ENCODE assay signal across 8 mouse cellular contexts in genomic region chr1:121430938-121431928, GRCm38 (mm10). TPM values are rescaled to one million over a fixed set of nuclear protein-coding genes. Genes with fewer than 3 reads are reported as not detected.
DNase-seq lines count a peak whose midpoint lies in the region; ATAC-seq and TF ChIP-seq lines count a peak whose summit lies in the region.

TSS of gene Ccdc93 (plus strand) at chr1:121431049.

- TF ChIP-seq EP300 in MEL (IDR thresholded peaks at IDR 0.05; ENCODE audit: low read depth in 1 of 2, low read length in 2 of 2) = no peak

- H3K36me3 ChIP-seq in MEL (ENCODE audit: control insufficient read depth in 1 of 2, insufficient read depth in 2 of 2, low read length in 2 of 2) = peaks cover 2 to 10% of the 10 kb centered on the region in 2 experiments; a peak in 3 of 4 replicates
- H3K36me3 ChIP-seq in forebrain, postnatal 0 days (ENCODE audit: insufficient read depth) = 0 out of 2 replicates have a peak, but pooled peaks cover 3% of the 10 kb centered on the region
- H3K36me3 ChIP-seq in lung, embryonic 15.5 days = no peaks in the 10 kb centered on the region

- peak within 1 kb of the TSS; percentile 58 for H3K27ac ChIP-seq in MEL (ENCODE audit: control insufficient read depth, low read depth, low read length)
- H3K27ac ChIP-seq in cerebellum, adult 2 months (ENCODE audit: insufficient read depth, low read length) = 0 out of 2 replicates have a peak within 1 kb of the TSS, but pooled peaks have one; percentile 16
- no peak within 1 kb of the TSS for H3K27ac ChIP-seq in forebrain, postnatal 0 days (ENCODE audit: low read depth, low read length)
- H3K27ac ChIP-seq in lung, embryonic 15.5 days = no peak within 1 kb of the TSS

- peak within 1 kb of the TSS; percentile 84 to 97 for H3K4me3 ChIP-seq in MEL (ENCODE audit: control insufficient read depth in 1 of 2, insufficient read depth in 1 of 2, low read depth in 2 of 2, low read length in 2 of 2)
- peak within 1 kb of the TSS; percentile 91 for H3K4me3 ChIP-seq in cerebellum, adult 2 months (replicated peaks; ENCODE audit: insufficient read depth, low read depth, low read length)
- H3K4me3 ChIP-seq in forebrain, postnatal 0 days (ENCODE audit: low read depth, low read length) = peak within 1 kb of the TSS; percentile 99
- peak within 1 kb of the TSS; percentile 89 for H3K4me3 ChIP-seq in lung, embryonic 15.5 days

- H3K4me2 ChIP-seq in forebrain, postnatal 0 days (ENCODE audit: low read depth) = peak within 1 kb of the TSS; percentile 99
- H3K4me2 ChIP-seq in lung, embryonic 15.5 days = peak within 1 kb of the TSS; percentile 94

- no peaks in the 10 kb centered on the region for H3K27me3 ChIP-seq in MEL (ENCODE audit: control insufficient read depth in 1 of 2, insufficient read depth in 2 of 2, low read length in 2 of 2)
- H3K27me3 ChIP-seq in cerebellum, adult 2 months (ENCODE audit: control insufficient read depth, insufficient read depth, low read length) = no peaks in the 10 kb centered on the region
- no peaks in the 10 kb centered on the region for H3K27me3 ChIP-seq in forebrain, postnatal 0 days (ENCODE audit: insufficient read depth, low read length)
- H3K27me3 ChIP-seq in lung, embryonic 15.5 days = no peaks in the 10 kb centered on the region

- TF ChIP-seq POLR2A in MEL (IDR thresholded peaks at IDR 0.05; ENCODE audit: control insufficient read depth in 1 of 2, insufficient read depth in 1 of 2, low read depth in 1 of 2, low read length in 2 of 2, poor library complexity in 1 of 2) = peak; percentile 62 to 92; a peak in 3 of 4 replicates
- peak; percentile 84 for TF ChIP-seq POLR2A in cerebellum, adult 2 months (IDR thresholded peaks at IDR 0.05; ENCODE audit: borderline replicate concordance, insufficient read depth, low read length)

- DNase-seq in MEL (ENCODE audit: low read depth, low spot score) = peak; percentile 96
- peak; percentile 97 to 100 for DNase-seq in cerebellum, adult 2 months
- peak; percentile 98 for DNase-seq in forebrain, postnatal 0 days
- peak; percentile 100 for DNase-seq in heart, postnatal 4 days
- DNase-seq in layer of hippocampus, adult 8-10 months (ENCODE audit: low spot score in 2 of 2) = peak; percentile 92 to 98
- DNase-seq in ovary, adult 18-20 months (ENCODE audit: low spot score) = peak; percentile 95
- DNase-seq in thymus, postnatal 0 days (ENCODE audit: low spot score) = peak; percentile 98

- no peak for TF ChIP-seq CTCF in MEL (IDR thresholded peaks at IDR 0.05 in 2 of 3, conservative IDR thresholded peaks at IDR 0.05 in 1 of 3; ENCODE audit: control insufficient read depth in 1 of 3, insufficient read depth in 1 of 3, low read depth in 2 of 3, low read length in 3 of 3, poor library complexity in 1 of 3, severe bottlenecking in 1 of 3)
- no peak for TF ChIP-seq CTCF in cerebellum, adult 2 months (IDR thresholded peaks at IDR 0.05; ENCODE audit: borderline replicate concordance, insufficient read depth, low read depth, low read length)
- TF ChIP-seq CTCF in forebrain, postnatal 0 days (IDR thresholded peaks at IDR 0.05; ENCODE audit: low read depth) = no peak

- H3K4me1 ChIP-seq in MEL (ENCODE audit: control insufficient read depth in 1 of 2, insufficient read depth in 2 of 2, low read length in 2 of 2) = peaks cover 0 to 17% of the 10 kb centered on the region in 2 experiments; a peak in 2 of 4 replicates
- H3K4me1 ChIP-seq in cerebellum, adult 2 months (ENCODE audit: control insufficient read depth, insufficient read depth, low read length) = no peaks in the 10 kb centered on the region; the same call in none of the 2 replicates
- H3K4me1 ChIP-seq in forebrain, postnatal 0 days (ENCODE audit: insufficient read depth) = peaks cover 17% of the 10 kb centered on the region; the same call in 1 of the 2 replicates
- H3K4me1 ChIP-seq in lung, embryonic 15.5 days = peaks cover 10% of the 10 kb centered on the region

- peaks cover 21% of the 10 kb centered on the region for H3K79me2 ChIP-seq in MEL (ENCODE audit: control insufficient read depth, insufficient read depth, low read length, poor library complexity)

- no peaks in the 10 kb centered on the region for H3K9me3 ChIP-seq in MEL (replicated peaks; ENCODE audit: insufficient read depth, low read length)
- H3K9me3 ChIP-seq in forebrain, postnatal 0 days (ENCODE audit: low read length) = no peaks in the 10 kb centered on the region
- no peaks in the 10 kb centered on the region for H3K9me3 ChIP-seq in lung, embryonic 15.5 days

- peak; percentile 97 for ATAC-seq in forebrain, postnatal 0 days
- ATAC-seq in lung, embryonic 15.5 days (ENCODE audit: borderline replicate concordance, extremely low read depth, low FRiP score, low TSS enrichment) = peak; percentile 91

- H3K9ac ChIP-seq in MEL (ENCODE audit: control insufficient read depth, low read depth, low read length, poor library complexity, severe bottlenecking) = peak within 1 kb of the TSS; percentile 92
- H3K9ac ChIP-seq in forebrain, postnatal 0 days = peak within 1 kb of the TSS; percentile 86
- H3K9ac ChIP-seq in lung, embryonic 15.5 days = peak within 1 kb of the TSS; percentile 86

- WGBS in cerebellum, adult 2 months = under 1% methylated on average over 47 of the region's 47 CpGs
- WGBS in forebrain, postnatal 0 days = 1% methylated on average over 46 of the region's 47 CpGs
- WGBS in lung, embryonic 15.5 days = under 1% methylated on average over 45 of the region's 47 CpGs

- no peak for TF ChIP-seq RAD21 in MEL (IDR thresholded peaks at IDR 0.05; ENCODE audit: low read depth, low read length)

TF ChIP-seq in MEL, 35 proteins besides CTCF, POLR2A, EP300 and RAD21:
- TF ChIP-seq ELF1 (IDR thresholded peaks at IDR 0.05; ENCODE audit: low read depth, low read length) (no peak), SIN3A (IDR thresholded peaks at IDR 0.05; ENCODE audit: low read length) (peak; percentile 28; the same call in 1 of the 2 replicates), CHD2 (IDR thresholded peaks at IDR 0.05; ENCODE audit: low read length) (no peak), TAL1 (IDR thresholded peaks at IDR 0.05; ENCODE audit: low read length) (no peak), NELFE (IDR thresholded peaks at IDR 0.05; ENCODE audit: low read depth, low read length) (peak; percentile 88), HCFC1 (IDR thresholded peaks at IDR 0.05; ENCODE audit: low read depth, low read length) (peak; percentile 52; the same call in 1 of the 2 replicates), NRF1 (IDR thresholded peaks at IDR 0.05; ENCODE audit: insufficient read depth, low read depth, low read length, poor library complexity, severe bottlenecking) (peak; percentile 100), UBTF (IDR thresholded peaks at IDR 0.05; ENCODE audit: borderline replicate concordance, insufficient read depth, low read depth, low read length) (peak; percentile 30; the same call in 1 of the 2 replicates), RCOR1 (IDR thresholded peaks at IDR 0.05; ENCODE audit: low read depth, low read length) (no peak), MYC (IDR thresholded peaks at IDR 0.05; ENCODE audit: low read depth, low read length) (0 out of 2 replicates have a peak, but pooled peaks have one; percentile 8), POLR2AphosphoS5 (IDR thresholded peaks at IDR 0.05; ENCODE audit: borderline replicate concordance, low read depth, low read length) (no peak), MAFK (IDR thresholded peaks at IDR 0.05; ENCODE audit: borderline replicate concordance, low read depth, low read length) (no peak), ZNF384 (IDR thresholded peaks at IDR 0.05; ENCODE audit: low read depth, low read length) (no peak), MAZ (IDR thresholded peaks at IDR 0.05; ENCODE audit: low read depth, low read length) (no peak), TCF12 (IDR thresholded peaks at IDR 0.05; ENCODE audit: low read depth, low read length) (no peak), TBP (IDR thresholded peaks at IDR 0.05; ENCODE audit: low read depth, low read length) (peak; percentile 83), POLR2AphosphoS2 (IDR thresholded peaks at IDR 0.05; ENCODE audit: low read length) (peak; percentile 74; the same call in 1 of the 2 replicates), E2F4 (IDR thresholded peaks at IDR 0.05; ENCODE audit: borderline replicate concordance, low read depth, low read length) (no peak)

RNA-seq across cellular contexts. Expression of gene Ccdc93, which starts in this region (rescaled TPM):
- 18.0 and 21.3 TPM in 2 replicates for total RNA-seq in MEL (2012; rRNA removed)
- polyA plus RNA-seq in MEL (2012; ENCODE audit: insufficient read depth in 1 of 2, insufficient read length in 2 of 2, low read depth in 1 of 2, low replicate concordance in 2 of 2, missing spikeins in 1 of 2) = 10 to 100 TPM in 1 of 2 experiments, not detected in 1; 21.5 TPM
- 16.4 and 16.5 TPM in 2 replicates for polyA plus RNA-seq in cerebellum, adult 2 months (2012; rRNA removed)
- 13.5 and 14.6 TPM in 2 replicates for total RNA-seq in forebrain, postnatal 0 days (2014; rRNA removed)
- polyA plus RNA-seq in forebrain, postnatal 0 days (2015; fragmentation: Nextera tagmentation; extraction: Ambion mirVana) = 3.8 and 6.7 TPM in 2 replicates
- total RNA-seq in heart, postnatal 4 days (2021) = 10 to 100 TPM; 11.2 to 13.0 TPM
- 10 to 100 TPM; 31.7 to 38.1 (median 34.2) TPM for total RNA-seq in layer of hippocampus, adult 8-10 months (2022)
- polyA plus RNA-seq in lung, embryonic 15.5 days (2015; fragmentation: Nextera tagmentation; extraction: Ambion mirVana) = 8.9 and 9.7 TPM in 2 replicates
- polyA plus RNA-seq in thymus, postnatal 0 days (2015; fragmentation: Nextera tagmentation; extraction: Ambion mirVana) = 16.6 and 18.6 TPM in 2 replicates

Comparison
In these comparisons a context has a peak if more than half of its experiments do, and no peak if none do; other contexts are left out.
1. H3K27ac ChIP-seq: peak in MEL (single experiment) and cerebellum, adult 2 months (single experiment); none in forebrain, postnatal 0 days (single experiment) and lung, embryonic 15.5 days (single experiment).
2. Peak in every context shown above with its lines, with median percentiles within 50 percentile points of each other: DNase-seq, H3K4me3 ChIP-seq and H3K9ac ChIP-seq.